Comparison of ENCODE assay signal across 15 mouse cellular contexts in genomic region chrX:37080345-37080744, GRCm38 (mm10). TPM values are rescaled to one million over a fixed set of nuclear protein-coding genes. Genes with fewer than 3 reads are reported as not detected.
DNase-seq lines count a peak whose midpoint lies in the region; ATAC-seq and TF ChIP-seq lines count a peak whose summit lies in the region.
"Not testable (repeated sequence)": the region's sequence is repeated elsewhere in the genome, so short reads cannot be mapped to it uniquely, and the experiment has no call there.
"Had no signal": no experiment of that assay in that cellular context is flagged by ENCODE, and none has a peak within 500 bp of the region (broad histone marks: within the 10 kb centered on the region; RNA-seq: fewer than 3 reads in every experiment).

No protein-coding gene starts in this region.

- ATAC-seq in forebrain, embryonic 11.5 days (replicated peaks; ENCODE audit: low FRiP score), result 0 out of 2 replicates have a peak, but pooled peaks have one; percentile 2
- ATAC-seq in limb, embryonic 11.5 days (ENCODE audit: insufficient number of reproducible peaks, low FRiP score, low TSS enrichment, low read depth), result peak; percentile 38; the same call in 1 of the 2 replicates

- not testable (repeated sequence) for H3K4me2 ChIP-seq in forebrain, embryonic 11.5 days (ENCODE audit: low read depth, low read length, severe bottlenecking); limb, embryonic 11.5 days (ENCODE audit: low read depth, severe bottlenecking)

- not testable (repeated sequence) for H3K9ac ChIP-seq in ES-Bruce4 (ENCODE audit: low read depth, poor library complexity, severe bottlenecking); forebrain, embryonic 11.5 days (ENCODE audit: low read length); limb, embryonic 11.5 days (ENCODE audit: low read length)

- not testable (repeated sequence) for H3K27me3 ChIP-seq in ES-Bruce4 (ENCODE audit: control insufficient read depth, insufficient read depth, low read length, poor library complexity, severe bottlenecking); forebrain, embryonic 11.5 days (ENCODE audit: control insufficient read depth, insufficient read depth, low read length); limb, embryonic 11.5 days (ENCODE audit: control insufficient read depth, insufficient read depth, low read length)

- 66% methylated on average over 3 of the region's 4 CpGs for WGBS in forebrain, embryonic 11.5 days
- WGBS in limb, embryonic 11.5 days, result 63% methylated on average over 3 of the region's 4 CpGs

- H3K4me1 ChIP-seq in ES-Bruce4 (ENCODE audit: control insufficient read depth, insufficient read depth, low read length); forebrain, embryonic 11.5 days (replicated peaks; ENCODE audit: control insufficient read depth, insufficient read depth, low read length); limb, embryonic 11.5 days (ENCODE audit: control insufficient read depth, insufficient read depth, low read length): not testable (repeated sequence)

- not testable (repeated sequence) for H3K9me3 ChIP-seq in ES-Bruce4 (replicated peaks; ENCODE audit: control insufficient read depth, insufficient read depth, low read length, poor library complexity, severe bottlenecking); forebrain, embryonic 11.5 days (ENCODE audit: control insufficient read depth, low read length); limb, embryonic 11.5 days (ENCODE audit: control insufficient read depth, low read length)

- H3K4me3 ChIP-seq in ES-Bruce4 (ENCODE audit: low read depth, low read length); forebrain, embryonic 11.5 days (ENCODE audit: low read depth, low read length); limb, embryonic 11.5 days (ENCODE audit: low read depth, low read length): not testable (repeated sequence)

- TF ChIP-seq CTCF in ES-Bruce4 (IDR thresholded peaks at IDR 0.05; ENCODE audit: low read depth, low read length), result not testable (repeated sequence)

- not testable (repeated sequence) for TF ChIP-seq EP300 in ES-Bruce4 (IDR thresholded peaks at IDR 0.05; ENCODE audit: insufficient read depth, low read depth, low read length)

- TF ChIP-seq POLR2A in ES-Bruce4 (IDR thresholded peaks at IDR 0.05; ENCODE audit: insufficient read depth, low read length), result not testable (repeated sequence)

- peak overlapping the region; percentile 69; the same call in 1 of the 2 replicates for H3K27ac ChIP-seq in ES-Bruce4 (ENCODE audit: insufficient read depth, low read length)
- H3K27ac ChIP-seq in forebrain, embryonic 11.5 days (ENCODE audit: low read depth, low read length); limb, embryonic 11.5 days (replicated peaks; ENCODE audit: low read depth, low read length): not testable (repeated sequence)

- peaks cover 36% of the 10 kb centered on the region for H3K36me3 ChIP-seq in ES-Bruce4 (ENCODE audit: control insufficient read depth, insufficient read depth, low read length, poor library complexity, severe bottlenecking)
- not testable (repeated sequence) for H3K36me3 ChIP-seq in forebrain, embryonic 11.5 days (ENCODE audit: control insufficient read depth, insufficient read depth, low read length); limb, embryonic 11.5 days (ENCODE audit: control insufficient read depth, insufficient read depth, low read length)

- peak; percentile 3 for DNase-seq in 3T3-L1 (ENCODE audit: low read depth, low spot score)
- peak; percentile 9 for DNase-seq in embryo, embryonic 10 days (ENCODE audit: low spot score)
- DNase-seq in forebrain, embryonic 11.5 days (ENCODE audit: low spot score); limb, embryonic 11.5 days (ENCODE audit: low spot score): not testable (repeated sequence)

RNA-seq across cellular contexts. Expression of gene Rpl39, which starts 4.9 kb away (rescaled TPM):
- 1,538 and 1,601 TPM in 2 replicates for polyA plus RNA-seq in ES-Bruce4 (2011; ENCODE audit: insufficient read depth, insufficient read length, low read depth, missing spikeins)
- polyA plus RNA-seq in forebrain, embryonic 11.5 days (2014; fragmentation: Nextera tagmentation; extraction: Ambion mirVana), result 386 and 448 TPM in 2 replicates
- 520 and 540 TPM in 2 replicates for polyA plus RNA-seq in limb, embryonic 11.5 days (2014; fragmentation: Nextera tagmentation; extraction: Ambion mirVana)

RNA-seq across cellular contexts. Expression of gene Upf3b, which starts 29.8 kb away (rescaled TPM):
- 57.0 and 61.2 TPM in 2 replicates for polyA plus RNA-seq in ES-Bruce4 (2011; ENCODE audit: insufficient read depth, insufficient read length, low read depth, missing spikeins)
- 25.6 and 25.8 TPM in 2 replicates for polyA plus RNA-seq in forebrain, embryonic 11.5 days (2014; fragmentation: Nextera tagmentation; extraction: Ambion mirVana)
- 21.8 and 22.4 TPM in 2 replicates for polyA plus RNA-seq in limb, embryonic 11.5 days (2014; fragmentation: Nextera tagmentation; extraction: Ambion mirVana)

RNA-seq across cellular contexts. Expression of gene Sowahd, which starts 31.7 kb away (rescaled TPM):
- not detected in 2 replicates for polyA plus RNA-seq in ES-Bruce4 (2011; ENCODE audit: insufficient read depth, insufficient read length, low read depth, missing spikeins)
- not detected in 2 replicates for polyA plus RNA-seq in forebrain, embryonic 11.5 days (2014; fragmentation: Nextera tagmentation; extraction: Ambion mirVana)
- not detected in 2 replicates for polyA plus RNA-seq in limb, embryonic 11.5 days (2014; fragmentation: Nextera tagmentation; extraction: Ambion mirVana)
- polyA plus RNA-seq: activated CD4-positive, CD25-positive, alpha-beta regulatory T cell, adult 4 months; C2C12; cerebellum, adult 2 months; cortical plate, adult 2 months; embryonic facial prominence, embryonic 10.5 days; embryonic facial prominence, embryonic 12.5 days; forebrain, embryonic 12.5 days; forebrain, embryonic 14.5 days; forebrain, embryonic 16.5 days; Patski had no signal

RNA-seq across cellular contexts. Expression of gene Nkap, which starts 46.2 kb away (rescaled TPM):
- 26.1 and 27.2 TPM in 2 replicates for polyA plus RNA-seq in ES-Bruce4 (2011; ENCODE audit: insufficient read depth, insufficient read length, low read depth, missing spikeins)
- 24.3 and 27.4 TPM in 2 replicates for polyA plus RNA-seq in forebrain, embryonic 11.5 days (2014; fragmentation: Nextera tagmentation; extraction: Ambion mirVana)
- 24.9 and 26.3 TPM in 2 replicates for polyA plus RNA-seq in limb, embryonic 11.5 days (2014; fragmentation: Nextera tagmentation; extraction: Ambion mirVana)
